ENCODE assay signal across 8 mouse cellular contexts in the genomic region with DNA sequence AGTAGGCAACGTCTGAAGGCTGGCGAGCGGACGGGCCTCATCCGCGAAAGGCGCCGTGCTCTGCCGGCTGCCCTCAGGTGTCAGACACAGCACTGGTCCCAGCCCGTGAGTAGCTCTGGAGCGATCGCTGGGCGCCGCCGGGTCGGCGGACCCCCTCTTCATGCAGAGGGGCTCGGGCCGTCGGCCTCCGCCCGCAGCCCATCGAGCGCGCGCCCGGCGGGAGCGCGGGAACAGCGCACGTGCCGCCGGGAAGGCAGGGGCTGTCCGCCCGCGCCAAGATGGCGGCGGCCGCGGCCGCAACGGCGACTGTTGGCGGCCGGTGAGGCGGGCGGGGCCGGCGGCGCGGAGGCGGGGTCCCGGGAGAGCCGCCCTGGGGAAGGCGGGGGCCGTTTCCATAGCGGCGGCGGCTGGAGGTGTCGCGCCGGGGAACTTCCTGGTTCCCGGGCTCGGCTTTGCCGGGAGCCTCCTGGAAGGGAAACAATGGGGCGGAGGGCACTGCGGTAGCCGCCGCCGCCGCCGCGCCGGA. TPM values are rescaled to one million over a fixed set of nuclear protein-coding genes. Genes with fewer than 3 reads are reported as not detected.
DNase-seq lines count a peak whose midpoint lies in the region; ATAC-seq and TF ChIP-seq lines count a peak whose summit lies in the region.

Usp6nl (plus strand) TSS at position 292 of the 526 bp plus-strand sequence.

- H3K9me3 ChIP-seq in erythroblast, embryonic 14.5 days (ENCODE audit: control insufficient read depth, low read length) = no peaks in the 10 kb centered on the region
- no peaks in the 10 kb centered on the region for H3K9me3 ChIP-seq in heart, embryonic 12.5 days (replicated peaks)
- no peaks in the 10 kb centered on the region for H3K9me3 ChIP-seq in kidney, postnatal 0 days (replicated peaks; ENCODE audit: low read length)
- H3K9me3 ChIP-seq in liver, embryonic 11.5 days (ENCODE audit: control insufficient read depth, low read length) = no peaks in the 10 kb centered on the region

- peaks cover 43% of the 10 kb centered on the region for H3K4me1 ChIP-seq in erythroblast, embryonic 14.5 days (ENCODE audit: control insufficient read depth)
- peaks cover 17% of the 10 kb centered on the region for H3K4me1 ChIP-seq in heart, embryonic 12.5 days (replicated peaks)
- H3K4me1 ChIP-seq in kidney, postnatal 0 days (replicated peaks; ENCODE audit: insufficient read depth, low read length) = 0 out of 2 replicates have a peak, but pooled peaks cover 10% of the 10 kb centered on the region
- H3K4me1 ChIP-seq in liver, embryonic 11.5 days (replicated peaks; ENCODE audit: control insufficient read depth, insufficient read depth, low read length) = peaks cover 15% of the 10 kb centered on the region

- peaks cover 36% of the 10 kb centered on the region for H3K79me2 ChIP-seq in myocyte (ENCODE audit: control insufficient read depth, insufficient read depth)

- H3K9ac ChIP-seq in heart, embryonic 12.5 days = peak within 1 kb of the TSS; percentile 97
- peak within 1 kb of the TSS; percentile 76 for H3K9ac ChIP-seq in kidney, postnatal 0 days (ENCODE audit: low read depth, low read length)
- peak within 1 kb of the TSS; percentile 97 for H3K9ac ChIP-seq in liver, embryonic 11.5 days (ENCODE audit: low read depth, low read length)

- H3K27ac ChIP-seq in heart, embryonic 12.5 days (ENCODE audit: poor library complexity, severe bottlenecking) = peak within 1 kb of the TSS; percentile 96
- H3K27ac ChIP-seq in kidney, postnatal 0 days = peak within 1 kb of the TSS; percentile 95
- H3K27ac ChIP-seq in liver, embryonic 11.5 days (ENCODE audit: low read depth, low read length) = peak within 1 kb of the TSS; percentile 97

- peak within 1 kb of the TSS; percentile 45 for H3ac ChIP-seq in myocyte (ENCODE audit: control insufficient read depth, insufficient read length)

- ATAC-seq in heart, embryonic 12.5 days (ENCODE audit: insufficient number of reproducible peaks, low FRiP score) = peak; percentile 93
- ATAC-seq in kidney, postnatal 0 days (replicated peaks; ENCODE audit: low FRiP score, low read depth) = peak; percentile 92
- ATAC-seq in liver, embryonic 11.5 days (replicated peaks; ENCODE audit: low FRiP score) = peak; percentile 90

- TF ChIP-seq POLR2A in brain, embryonic 14.5 days (IDR thresholded peaks at IDR 0.05; ENCODE audit: borderline replicate concordance, extremely low read depth, insufficient read depth, insufficient read length, poor library complexity, severe bottlenecking) = peak; percentile 98
- peak; percentile 69 for TF ChIP-seq POLR2A in myocyte (IDR thresholded peaks at IDR 0.05; ENCODE audit: insufficient read length, low read depth)

- H3K4me3 ChIP-seq in erythroblast, embryonic 14.5 days (replicated peaks) = peak within 1 kb of the TSS; percentile 94
- H3K4me3 ChIP-seq in heart, embryonic 12.5 days = peak within 1 kb of the TSS; percentile 98
- peak within 1 kb of the TSS; percentile 75 for H3K4me3 ChIP-seq in kidney, postnatal 0 days (replicated peaks; ENCODE audit: low read depth, low read length)
- peak within 1 kb of the TSS; percentile 98 for H3K4me3 ChIP-seq in liver, embryonic 11.5 days (ENCODE audit: low read depth, low read length)
- peak within 1 kb of the TSS; percentile 62 for H3K4me3 ChIP-seq in myocyte

- no peak for TF ChIP-seq CTCF in brain, embryonic 14.5 days (IDR thresholded peaks at IDR 0.05; ENCODE audit: borderline replicate concordance, extremely low read depth, insufficient read depth, insufficient read length)
- TF ChIP-seq CTCF in kidney, postnatal 0 days (IDR thresholded peaks at IDR 0.05; ENCODE audit: low read depth) = no peak

- peak within 1 kb of the TSS; percentile 70 for H3K4me2 ChIP-seq in heart, embryonic 12.5 days
- peak within 1 kb of the TSS; percentile 78 for H3K4me2 ChIP-seq in kidney, postnatal 0 days (ENCODE audit: low read length)
- H3K4me2 ChIP-seq in liver, embryonic 11.5 days = peak within 1 kb of the TSS; percentile 90
- peak within 1 kb of the TSS; percentile 82 for H3K4me2 ChIP-seq in myocyte (ENCODE audit: low read depth)

- no peaks in the 10 kb centered on the region for H3K27me3 ChIP-seq in erythroblast, embryonic 14.5 days (ENCODE audit: control insufficient read depth)
- H3K27me3 ChIP-seq in heart, embryonic 12.5 days (replicated peaks) = no peaks in the 10 kb centered on the region
- no peaks in the 10 kb centered on the region for H3K27me3 ChIP-seq in kidney, postnatal 0 days (ENCODE audit: insufficient read depth, low read length)
- no peaks in the 10 kb centered on the region; the same call in 1 of the 2 replicates for H3K27me3 ChIP-seq in liver, embryonic 11.5 days (replicated peaks; ENCODE audit: control insufficient read depth, insufficient read depth, low read length)
- no peaks in the 10 kb centered on the region for H3K27me3 ChIP-seq in myocyte (ENCODE audit: control insufficient read depth, insufficient read depth, insufficient read length)

- peak; percentile 86 for DNase-seq in CD4-positive helper T cell, adult 2 months (ENCODE audit: low read depth, low spot score)
- peak; percentile 88 for DNase-seq in brain, embryonic 14.5 days (ENCODE audit: low read depth)
- peak; percentile 87 for DNase-seq in kidney, postnatal 0 days (ENCODE audit: low spot score)
- DNase-seq in liver, embryonic 11.5 days (ENCODE audit: low spot score) = peak; percentile 86
- peak; percentile 87 to 92 for DNase-seq in spleen, postnatal 4 days (ENCODE audit: low spot score in 2 of 2)

- peaks cover 13% of the 10 kb centered on the region for H3K36me3 ChIP-seq in erythroblast, embryonic 14.5 days (ENCODE audit: control insufficient read depth)
- no peaks in the 10 kb centered on the region for H3K36me3 ChIP-seq in heart, embryonic 12.5 days
- H3K36me3 ChIP-seq in kidney, postnatal 0 days (ENCODE audit: insufficient read depth, low read length) = no peaks in the 10 kb centered on the region
- H3K36me3 ChIP-seq in liver, embryonic 11.5 days (ENCODE audit: control insufficient read depth, insufficient read depth, low read length) = no peaks in the 10 kb centered on the region
- H3K36me3 ChIP-seq in myocyte (ENCODE audit: control insufficient read depth, insufficient read depth) = no peaks in the 10 kb centered on the region

- under 1% methylated on average over 58 of the region's 75 CpGs for WGBS in heart, embryonic 12.5 days
- WGBS in kidney, postnatal 0 days = under 1% methylated on average over 45 of the region's 75 CpGs
- WGBS in liver, embryonic 11.5 days = under 1% methylated on average over 65 of the region's 75 CpGs

TF ChIP-seq in myocyte, 11 proteins besides CTCF, POLR2A, EP300 and RAD21:
- TF ChIP-seq CEBPB (IDR thresholded peaks at IDR 0.05; ENCODE audit: insufficient read depth, poor library complexity, severe bottlenecking) = no peak
- no peak for TF ChIP-seq USF1 (IDR thresholded peaks at IDR 0.05; ENCODE audit: low read depth)
- TF ChIP-seq REST (IDR thresholded peaks at IDR 0.05; ENCODE audit: insufficient read depth, insufficient read length) = no peak
- TF ChIP-seq E2F4 (IDR thresholded peaks at IDR 0.05; ENCODE audit: insufficient read depth) = peak; percentile 22
- peak; percentile 26 for TF ChIP-seq POLR2AphosphoS2 (IDR thresholded peaks at IDR 0.05; ENCODE audit: insufficient read length, low read depth)
- TF ChIP-seq MAX (IDR thresholded peaks at IDR 0.05; ENCODE audit: low read depth) = no peak
- no peak for TF ChIP-seq SRF (IDR thresholded peaks at IDR 0.05; ENCODE audit: control insufficient read depth, insufficient read length, low read depth)
- no peak for TF ChIP-seq TCF3 (IDR thresholded peaks at IDR 0.05; ENCODE audit: insufficient read length, low read depth)
- TF ChIP-seq MYOD1 (IDR thresholded peaks at IDR 0.05; ENCODE audit: control insufficient read depth in 1 of 3, insufficient read length in 2 of 3, low read depth in 2 of 3) = peak in 1 of 3 experiments; percentile 12

RNA-seq across cellular contexts. Expression of gene Usp6nl, which starts in this region (rescaled TPM):
- 12.4 and 17.9 TPM in 2 replicates for polyA plus RNA-seq in brain, embryonic 14.5 days (2012; rRNA removed)
- 0.39 and 0.85 TPM in 2 replicates for polyA plus RNA-seq in erythroblast, embryonic 14.5 days (2012)
- polyA plus RNA-seq in heart, embryonic 12.5 days (2016; fragmentation: Nextera tagmentation; extraction: Ambion mirVana) = 10.2 and 10.4 TPM in 2 replicates
- polyA plus RNA-seq in kidney, postnatal 0 days (2015; fragmentation: Nextera tagmentation; extraction: Ambion mirVana) = 8.8 and 9.8 TPM in 2 replicates
- polyA plus RNA-seq in liver, embryonic 11.5 days (2014; fragmentation: Nextera tagmentation; extraction: Ambion mirVana) = 8.5 and 10.6 TPM in 2 replicates
- polyA plus RNA-seq in myocyte (2012; fragmentation: generic; extraction: Trizol) = 7.6 TPM

Comparison
In these comparisons a context has a peak if more than half of its experiments do, and no peak if none do; other contexts are left out.
1. Peak in every context shown above with its lines: DNase-seq, ATAC-seq, H3K4me3 ChIP-seq and H3K27ac ChIP-seq.